Comparison of ENCODE assay signal across 9 mouse cellular contexts in genomic region chr5:24262146-24262545, GRCm38 (mm10).
A peak's percentile ranks its signal among the peaks of the same experiment; 100 is the strongest.
DNase-seq lines count a peak whose midpoint lies in the region; ATAC-seq lines count a peak whose summit lies in the region.
"Had no signal": no experiment of that assay in that cellular context is flagged by ENCODE, and none has a peak within 500 bp of the region (broad histone marks: within the 10 kb centered on the region; RNA-seq: fewer than 3 reads in every experiment).

No protein-coding gene starts in this region.

- H3K36me3 ChIP-seq in lung, embryonic 15.5 days, result no peaks in the 10 kb centered on the region
- H3K36me3 ChIP-seq in embryonic facial prominence, embryonic 11.5 days (replicated peaks; ENCODE audit: control insufficient read depth, insufficient read depth, low read depth, low read length), result no peaks in the 10 kb centered on the region
- H3K36me3 ChIP-seq in neural tube, embryonic 11.5 days (ENCODE audit: control insufficient read depth, insufficient read depth, low read length), result no peaks in the 10 kb centered on the region

- ATAC-seq in lung, embryonic 15.5 days (ENCODE audit: borderline replicate concordance, extremely low read depth, low FRiP score, low TSS enrichment), result no peak
- no peak for ATAC-seq in embryonic facial prominence, embryonic 11.5 days (replicated peaks; ENCODE audit: insufficient number of reproducible peaks, low FRiP score, low TSS enrichment, low read depth)
- no peak for ATAC-seq in neural tube, embryonic 11.5 days (ENCODE audit: insufficient read depth, low FRiP score, low TSS enrichment)

- H3K9ac ChIP-seq in lung, embryonic 15.5 days, result no peak overlapping the region
- no peak overlapping the region for H3K9ac ChIP-seq in embryonic facial prominence, embryonic 11.5 days (replicated peaks; ENCODE audit: low read length)
- H3K9ac ChIP-seq in neural tube, embryonic 11.5 days (ENCODE audit: low read length), result no peak overlapping the region

- intact Hi-C loops in left cerebral cortex, postnatal 4 days (cut with DNase I), result no loop called here

- 5% methylated on average over 11 of the region's 11 CpGs for WGBS in lung, embryonic 15.5 days
- 12% methylated on average over 11 of the region's 11 CpGs for WGBS in embryonic facial prominence, embryonic 11.5 days
- WGBS in neural tube, embryonic 11.5 days, result 11% methylated on average over 11 of the region's 11 CpGs

- H3K4me1 ChIP-seq in lung, embryonic 15.5 days, result peaks cover 13% of the 10 kb centered on the region; the same call in 1 of the 2 replicates
- H3K4me1 ChIP-seq in embryonic facial prominence, embryonic 11.5 days (ENCODE audit: control insufficient read depth, insufficient read depth, low read length), result no peaks in the 10 kb centered on the region
- H3K4me1 ChIP-seq in neural tube, embryonic 11.5 days (ENCODE audit: control insufficient read depth, insufficient read depth, low read length), result no peaks in the 10 kb centered on the region

- DNase-seq in lung, postnatal 36 days, result no peak
- DNase-seq in Muller cell, postnatal 12 days (ENCODE audit: inconsistent ontology term), result peak; percentile 53
- peak; percentile 42 for DNase-seq in embryonic facial prominence, embryonic 11.5 days (ENCODE audit: low spot score)
- DNase-seq in neural tube, embryonic 11.5 days (ENCODE audit: low spot score), result peak; percentile 15
- no peak for DNase-seq in layer of hippocampus, adult 11-12 months (ENCODE audit: low spot score)
- DNase-seq in left cerebral cortex, postnatal 4 days, result no peak
- DNase-seq: gastrocnemius, adult 2 months had no signal

- H3K4me2 ChIP-seq in lung, embryonic 15.5 days, result peak overlapping the region; percentile 20
- no peak overlapping the region for H3K4me2 ChIP-seq in embryonic facial prominence, embryonic 11.5 days (ENCODE audit: low read depth, low read length)
- no peak overlapping the region for H3K4me2 ChIP-seq in neural tube, embryonic 11.5 days (ENCODE audit: low read depth)

- no peaks in the 10 kb centered on the region for H3K9me3 ChIP-seq in lung, embryonic 15.5 days
- no peaks in the 10 kb centered on the region; the same call in 1 of the 2 replicates for H3K9me3 ChIP-seq in embryonic facial prominence, embryonic 11.5 days (replicated peaks; ENCODE audit: control insufficient read depth, low read length)
- H3K9me3 ChIP-seq in neural tube, embryonic 11.5 days (ENCODE audit: control insufficient read depth, low read length), result no peaks in the 10 kb centered on the region

- H3K27me3 ChIP-seq in lung, embryonic 15.5 days, result no peaks in the 10 kb centered on the region
- H3K27me3 ChIP-seq in embryonic facial prominence, embryonic 11.5 days (ENCODE audit: control insufficient read depth, insufficient read depth, low read length), result no peaks in the 10 kb centered on the region
- no peaks in the 10 kb centered on the region for H3K27me3 ChIP-seq in neural tube, embryonic 11.5 days (ENCODE audit: control insufficient read depth, insufficient read depth, low read length)

- H3K4me3 ChIP-seq in lung, embryonic 15.5 days, result no peak overlapping the region
- H3K4me3 ChIP-seq in embryonic facial prominence, embryonic 11.5 days (ENCODE audit: low read depth, low read length), result no peak overlapping the region
- H3K4me3 ChIP-seq in neural tube, embryonic 11.5 days (ENCODE audit: low read depth, low read length), result no peak overlapping the region
- H3K4me3 ChIP-seq: gastrocnemius, adult 2 months; left cerebral cortex, adult 2 months had no signal

- H3K27ac ChIP-seq in lung, embryonic 15.5 days, result no peak overlapping the region
- no peak overlapping the region for H3K27ac ChIP-seq in embryonic facial prominence, embryonic 11.5 days (replicated peaks; ENCODE audit: low read depth, low read length)
- no peak overlapping the region for H3K27ac ChIP-seq in neural tube, embryonic 11.5 days (ENCODE audit: low read depth, low read length)
- H3K27ac ChIP-seq: gastrocnemius, adult 2 months; left cerebral cortex, adult 2 months had no signal

Comparison
In these comparisons a context has a peak if more than half of its experiments do, and no peak if none do; other contexts are left out.
1. DNase-seq: peak in Muller cell, postnatal 12 days (single experiment), embryonic facial prominence, embryonic 11.5 days (single experiment) and neural tube, embryonic 11.5 days (single experiment); none in lung, postnatal 36 days (single experiment), layer of hippocampus, adult 11-12 months (single experiment) and left cerebral cortex, postnatal 4 days (single experiment).